In genomic region chr8:124866669-124867068, GRCm38 (mm10) we compare ENCODE assay signal across 22 mouse cellular contexts. TPM values are rescaled to one million over a fixed set of nuclear protein-coding genes. Genes with fewer than 3 reads are reported as not detected.
DNase-seq lines count a peak whose midpoint lies in the region; ATAC-seq lines count a peak whose summit lies in the region.
"Had no signal": no experiment of that assay in that cellular context is flagged by ENCODE, and none has a peak within 500 bp of the region (broad histone marks: within the 10 kb centered on the region; RNA-seq: fewer than 3 reads in every experiment).

No protein-coding gene starts in this region.

- WGBS in heart, embryonic 12.5 days = 23% methylated on average over 3 of the region's 3 CpGs

- H3K9ac ChIP-seq in heart, embryonic 12.5 days = no peak overlapping the region
- H3K9ac ChIP-seq: forebrain, embryonic 13.5 days; limb, embryonic 15.5 days; liver, embryonic 15.5 days had no signal

- H3K9me3 ChIP-seq in heart, embryonic 12.5 days (replicated peaks) = no peaks in the 10 kb centered on the region
- H3K9me3 ChIP-seq in megakaryocyte, embryonic 14.5 days = no peaks in the 10 kb centered on the region
- H3K9me3 ChIP-seq: forebrain, embryonic 13.5 days; limb, embryonic 15.5 days; liver, embryonic 15.5 days; midbrain, embryonic 10.5 days had no signal

- DNase-seq in heart, postnatal 14 days = no peak
- DNase-seq in lung, postnatal 36 days = peak; percentile 21
- DNase-seq in lung, postnatal 10 days = no peak
- no peak for DNase-seq in adrenal gland, adult 2 months
- DNase-seq in embryo, embryonic 9.5 days (ENCODE audit: extremely low spot score) = no peak
- DNase-seq: cerebellum, adult 2 months; cerebellum, postnatal 25 days; embryo, embryonic 11 days; gastrocnemius, postnatal 10 days; kidney, adult 9 months; kidney, postnatal 14 days; left cerebral cortex, postnatal 4 days had no signal

- no peak overlapping the region for H3K4me3 ChIP-seq in heart, embryonic 12.5 days
- peak overlapping the region; percentile 54 for H3K4me3 ChIP-seq in megakaryocyte, embryonic 14.5 days (replicated peaks)
- H3K4me3 ChIP-seq: forebrain, embryonic 13.5 days; limb, embryonic 15.5 days; liver, embryonic 15.5 days; midbrain, embryonic 10.5 days had no signal

- H3K27ac ChIP-seq in heart, embryonic 12.5 days (ENCODE audit: poor library complexity, severe bottlenecking) = peak overlapping the region; percentile 73
- H3K27ac ChIP-seq: forebrain, embryonic 13.5 days; hindbrain, postnatal 0 days; limb, embryonic 15.5 days; liver, embryonic 15.5 days; midbrain, embryonic 10.5 days; stomach, postnatal 0 days had no signal

- no peak for ATAC-seq in heart, embryonic 12.5 days (ENCODE audit: insufficient number of reproducible peaks, low FRiP score)
- ATAC-seq: forebrain, embryonic 13.5 days; hindbrain, postnatal 0 days; intestine, embryonic 16.5 days had no signal

- intact Hi-C loops in heart, postnatal 14 days (cut with DNase I) = no loop called here

- H3K27me3 ChIP-seq in heart, embryonic 12.5 days (replicated peaks) = no peaks in the 10 kb centered on the region
- no peaks in the 10 kb centered on the region for H3K27me3 ChIP-seq in megakaryocyte, embryonic 14.5 days (replicated peaks)
- H3K27me3 ChIP-seq: CH12.LX; forebrain, embryonic 13.5 days; limb, embryonic 15.5 days; liver, embryonic 15.5 days had no signal

- H3K36me3 ChIP-seq in heart, embryonic 12.5 days = peaks cover 18% of the 10 kb centered on the region
- H3K36me3 ChIP-seq in megakaryocyte, embryonic 14.5 days (replicated peaks; ENCODE audit: low read length) = peaks cover 45% of the 10 kb centered on the region

- H3K4me1 ChIP-seq in heart, embryonic 12.5 days (replicated peaks) = peaks cover 67% of the 10 kb centered on the region
- peaks cover 79% of the 10 kb centered on the region for H3K4me1 ChIP-seq in megakaryocyte, embryonic 14.5 days

- H3K4me2 ChIP-seq in heart, embryonic 12.5 days = no peak overlapping the region
- H3K4me2 ChIP-seq: forebrain, embryonic 13.5 days; limb, embryonic 15.5 days; liver, embryonic 15.5 days had no signal

RNA-seq across cellular contexts. Expression of gene 2810004N23Rik, which starts 3.7 kb away (rescaled TPM):
- 57.1 and 59.4 TPM in 2 replicates for polyA plus RNA-seq in heart, embryonic 12.5 days (2016; fragmentation: Nextera tagmentation; extraction: Ambion mirVana)
- total RNA-seq in heart, postnatal 14 days (2021) = 10 to 100 TPM; 36.4 to 37.8 TPM
- 8.3 and 25.4 TPM in 2 replicates for polyA plus RNA-seq in megakaryocyte, embryonic 14.5 days (2012; ENCODE audit: insufficient read depth, low replicate concordance)
- total RNA-seq in adrenal gland, adult 2 months (2021) = 10 to 100 TPM; 25.9 to 28.0 TPM
- 7.6 and 10.7 TPM in 2 replicates for polyA plus RNA-seq in adrenal gland, adult 2 months (2012; rRNA removed)

RNA-seq across cellular contexts. Expression of gene Gnpat, which starts 3.8 kb away (rescaled TPM):
- 109 and 116 TPM in 2 replicates for polyA plus RNA-seq in heart, embryonic 12.5 days (2016; fragmentation: Nextera tagmentation; extraction: Ambion mirVana)
- total RNA-seq in heart, postnatal 14 days (2021) = 100 to 1,000 TPM; 148 to 164 TPM
- polyA plus RNA-seq in megakaryocyte, embryonic 14.5 days (2012; ENCODE audit: insufficient read depth, low replicate concordance) = 41.4 and 55.3 TPM in 2 replicates
- total RNA-seq in adrenal gland, adult 2 months (2021) = 100 to 1,000 TPM in 1 of 2 experiments, 10 to 100 TPM in 1; 81.0 to 108 TPM
- polyA plus RNA-seq in adrenal gland, adult 2 months (2012; rRNA removed) = 66.9 and 77.8 TPM in 2 replicates

RNA-seq across cellular contexts. Expression of gene Exoc8, which starts 30.8 kb away (rescaled TPM):
- 10.1 and 10.3 TPM in 2 replicates for polyA plus RNA-seq in heart, embryonic 12.5 days (2016; fragmentation: Nextera tagmentation; extraction: Ambion mirVana)
- total RNA-seq in heart, postnatal 14 days (2021) = 10 to 100 TPM; 19.7 to 20.2 TPM
- polyA plus RNA-seq in megakaryocyte, embryonic 14.5 days (2012; ENCODE audit: insufficient read depth, low replicate concordance) = 2.1 and 3.3 TPM in 2 replicates
- total RNA-seq in adrenal gland, adult 2 months (2021) = 10 to 100 TPM; 19.9 to 24.2 TPM
- 9.1 and 10.6 TPM in 2 replicates for polyA plus RNA-seq in adrenal gland, adult 2 months (2012; rRNA removed)

RNA-seq across cellular contexts. Expression of gene Sprtn, which starts 31.0 kb away (rescaled TPM):
- polyA plus RNA-seq in heart, embryonic 12.5 days (2016; fragmentation: Nextera tagmentation; extraction: Ambion mirVana) = 10.4 and 10.9 TPM in 2 replicates
- 10 to 100 TPM; 14.2 to 15.1 TPM for total RNA-seq in heart, postnatal 14 days (2021)
- polyA plus RNA-seq in megakaryocyte, embryonic 14.5 days (2012; ENCODE audit: insufficient read depth, low replicate concordance) = 1.7 and 2.5 TPM in 2 replicates
- 10 to 100 TPM; 19.4 to 19.9 TPM for total RNA-seq in adrenal gland, adult 2 months (2021)
- polyA plus RNA-seq in adrenal gland, adult 2 months (2012; rRNA removed) = 7.7 and 9.7 TPM in 2 replicates
